Mouse (Mus musculus): ENCODE data around the gene Klhl29.

GRCm38 (mm10) chr12:5364836-5365235 is 10.6 kb downstream of the Klhl29 start:
- TF ChIP-seq POLR2A (IDR thresholded peaks at IDR 0.05; ENCODE audit: borderline replicate concordance, control insufficient read depth, low read depth, low read length), result no peak
- TF ChIP-seq CTCF (IDR thresholded peaks at IDR 0.05; ENCODE audit: control insufficient read depth, insufficient read depth, low read length), result no peak

Data from bone marrow, adult 2 months (tissue).